Mouse (Mus musculus) small intestine, adult 2 months (tissue): Measurements from ENCODE around the gene Slc45a3. TPM values are rescaled to one million over a fixed set of nuclear protein-coding genes. Genes with fewer than 3 reads are reported as not detected.
A peak's percentile ranks its signal among the peaks of the same experiment; 100 is the strongest.

Experiments
- H3K27ac ChIP-seq: fragments of 200-500 bp; 2 replicates; pipeline ENCODE4 v1.5.1; 2012; ENCODE audit warnings: low read depth, low read length, control low read depth, inconsistent platforms; ENCODE audit not compliant: insufficient read depth
- H3K27me3 ChIP-seq: fragments of 200-500 bp; 2 replicates; pipeline ENCODE4 v1.6.1; 2012; ENCODE audit warnings: mild to moderate bottlenecking, moderate library complexity, low read length, inconsistent platforms; ENCODE audit not compliant: control insufficient read depth, insufficient read depth
- H3K36me3 ChIP-seq: fragments of 200-500 bp; 2 replicates; pipeline ENCODE4 v1.6.1; 2012; ENCODE audit warnings: mild to moderate bottlenecking, low read length, control low read depth, inconsistent platforms; ENCODE audit not compliant: control insufficient read depth, insufficient read depth
- H3K4me1 ChIP-seq: fragments of 200-500 bp; 2 replicates; pipeline ENCODE4 v1.6.1; 2012; ENCODE audit warnings: low read length, inconsistent platforms, mixed read lengths; ENCODE audit not compliant: control insufficient read depth, insufficient read depth, insufficient read length
- H3K4me3 ChIP-seq: fragments of 200-500 bp; 2 replicates; pipeline ENCODE4 v1.5.1; 2012; ENCODE audit warnings: low read depth, mild to moderate bottlenecking, control low read depth, inconsistent platforms, low read length, moderate library complexity
- CTCF ChIP-seq: fragments of 200-500 bp; IDR thresholded peaks from 2 replicates; pipeline ENCODE4 v1.5.1; 2012; ENCODE audit warnings: low read depth, mild to moderate bottlenecking, control low read depth, inconsistent platforms, low read length, moderate library complexity, mixed read lengths; ENCODE audit not compliant: insufficient replicate concordance, insufficient read length; ENCODE audit errors: extremely low read depth
- POLR2A ChIP-seq: fragments of 200-500 bp; IDR thresholded peaks from 2 replicates; pipeline ENCODE4 v1.6.1; 2012; ENCODE audit warnings: low read depth, mild to moderate bottlenecking, control low read depth, inconsistent platforms, low read length, moderate library complexity
- WGBS: fragments of 180-500 bp; shearing (Covaris S2); methylation state at CpG from one replicate; pipeline ENCODE4 v1.1.7; 2018; 5-methylcytosine and 5-hydroxymethylcytosine counted together
- polyA plus RNA-seq: library from polyadenylated mRNA; depleted of rRNA; stranded (reverse); fragments of >200 nt; gene quantifications from 2 replicates; pipeline ENCODE4 v1.2.3, GENCODE M21; 2012

Gene Slc45a3
- polyA plus RNA-seq, 1 experiment, result 2.1 TPM

DNA sequence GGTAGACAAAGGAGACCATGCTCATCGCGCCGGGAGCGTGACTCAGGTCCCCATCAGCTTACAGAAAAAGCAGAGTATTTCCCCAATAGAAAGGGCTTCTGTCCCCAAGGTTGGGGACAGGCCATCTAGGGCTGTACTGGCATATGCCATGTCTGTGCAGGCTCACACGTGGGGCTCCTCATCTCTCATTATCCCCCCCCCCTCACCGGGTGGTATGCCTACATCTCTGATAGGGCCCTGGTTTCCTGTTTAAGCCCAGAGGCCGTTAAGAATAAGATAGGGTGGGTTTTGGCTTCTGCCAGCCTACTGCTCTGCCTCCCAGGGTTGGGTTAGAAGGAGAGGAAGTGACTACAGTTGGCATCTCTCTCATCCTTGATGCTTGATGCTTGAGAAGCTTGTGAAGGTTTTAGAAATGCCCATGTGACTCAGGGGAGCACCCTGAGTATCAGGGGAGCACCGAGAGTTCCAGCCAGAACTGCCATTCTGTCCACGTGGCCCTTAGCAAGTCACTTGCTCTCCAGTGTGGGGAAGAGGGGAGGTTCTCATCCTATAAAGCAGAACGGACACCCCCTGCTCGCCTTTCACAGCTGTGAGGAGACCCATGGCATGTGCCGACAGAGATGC is 8.4 kb upstream of the Slc45a3 start:
- 78% methylated on average over 12 of the region's 12 CpGs for WGBS
- H3K27ac ChIP-seq, result no peak overlapping the region

GRCm38 (mm10) chr1:131955131-131955757 is 7.5 kb upstream of the Slc45a3 start:
- TF ChIP-seq POLR2A (no peak), CTCF (no peak)
- Histone ChIP-seq H3K4me3 (no peak overlapping the region), H3K27ac (no peak overlapping the region), H3K36me3 (no peaks in the 10 kb centered on the region), H3K4me1 (no peaks in the 10 kb centered on the region), H3K27me3 (no peaks in the 10 kb centered on the region)
- 25% methylated on average over 3 of the region's 3 CpGs for WGBS

More for the DNA sequence above, 8.4 kb upstream of the Slc45a3 start:
- TF ChIP-seq POLR2A (no peak), CTCF (no peak)
- no peak overlapping the region for H3K4me3 ChIP-seq
- H3K36me3 ChIP-seq, result no peaks in the 10 kb centered on the region
- H3K27me3 ChIP-seq, result no peaks in the 10 kb centered on the region
- no peaks in the 10 kb centered on the region for H3K4me1 ChIP-seq

GRCm38 (mm10) chr1:131957416-131957815 is 5.4 kb upstream of the Slc45a3 start:
- 60% methylated on average over 5 of the region's 5 CpGs for WGBS
- no peak overlapping the region for H3K27ac ChIP-seq
- no peak for TF ChIP-seq POLR2A
- no peak for TF ChIP-seq CTCF
- H3K4me3 ChIP-seq, result no peak overlapping the region
- no peaks in the 10 kb centered on the region for H3K36me3 ChIP-seq
- H3K27me3 ChIP-seq, result peaks cover 3% of the 10 kb centered on the region; the same call in 1 of the 2 replicates
- peaks cover 1% of the 10 kb centered on the region; the same call in 1 of the 2 replicates for H3K4me1 ChIP-seq

DNA sequence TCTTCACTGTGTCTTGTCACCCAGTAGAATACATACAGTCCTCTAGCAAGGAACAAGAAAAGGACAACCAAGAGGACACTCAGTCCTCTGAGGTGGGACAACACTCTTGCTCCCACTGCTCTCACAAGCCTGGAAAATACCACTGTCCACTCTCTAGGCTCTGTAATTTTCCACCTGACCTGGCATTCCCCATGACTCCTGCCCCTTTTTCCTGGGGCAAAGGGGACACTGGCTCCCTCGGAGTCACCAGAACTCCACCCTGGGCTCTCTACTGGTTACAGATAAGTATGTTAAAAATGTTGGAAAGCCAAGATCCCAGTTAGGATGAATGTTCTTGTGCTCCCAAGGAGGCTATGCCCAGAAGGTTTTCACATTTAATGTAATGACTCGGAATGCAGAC is 1.8 kb upstream of the Slc45a3 start:
- TF ChIP-seq POLR2A, result no peak
- TF ChIP-seq CTCF, result no peak
- H3K27me3 ChIP-seq, result peaks cover 21% of the 10 kb centered on the region
- no peak overlapping the region for H3K4me3 ChIP-seq
- H3K36me3 ChIP-seq, result no peaks in the 10 kb centered on the region
- H3K27ac ChIP-seq, result no peak overlapping the region
- 56% methylated on average over 2 of the region's 2 CpGs for WGBS
- H3K4me1 ChIP-seq, result peaks cover 8% of the 10 kb centered on the region

DNA sequence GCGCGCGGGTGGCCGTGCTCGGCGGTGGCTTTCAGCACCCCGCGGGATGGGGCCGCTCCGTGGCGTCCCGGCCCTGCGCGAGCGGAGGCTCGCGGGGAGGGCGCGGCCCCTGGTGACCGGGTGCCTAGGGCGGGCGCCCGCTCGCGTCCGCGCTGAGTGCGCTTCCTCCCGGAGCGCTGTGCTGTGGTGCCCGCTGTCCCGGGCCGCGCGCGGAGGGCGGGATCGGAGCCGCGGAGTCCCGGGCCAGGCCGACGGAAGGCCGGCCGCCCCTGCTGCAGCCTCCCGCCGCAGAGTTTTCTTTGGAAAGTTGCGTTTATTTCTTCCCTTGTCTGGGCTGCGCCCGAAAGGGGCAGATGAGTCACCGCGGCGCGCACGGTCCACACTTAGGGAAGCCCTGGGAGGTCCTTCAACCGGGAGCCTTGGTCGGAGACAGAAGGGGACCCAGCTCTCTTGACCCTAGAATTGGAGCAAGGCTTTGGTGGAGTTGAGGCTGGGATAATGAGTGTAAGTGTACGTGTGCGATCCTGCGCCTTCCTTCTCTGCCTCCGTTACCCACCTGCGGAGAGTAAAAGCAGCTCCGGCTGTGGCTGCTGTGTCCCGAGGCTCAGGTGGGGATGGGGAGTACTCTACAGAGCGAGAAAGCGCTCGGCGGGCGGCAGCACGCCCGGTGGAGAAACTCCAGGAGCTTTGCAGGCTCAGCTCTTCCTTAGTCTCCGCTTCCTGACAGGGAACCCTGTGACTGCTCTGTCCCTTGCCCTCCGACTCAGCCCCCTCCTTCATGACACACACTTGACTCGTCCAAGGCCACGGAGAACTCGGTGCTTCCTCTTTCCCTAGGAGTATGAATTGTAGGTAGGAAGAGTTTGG is 551 bp downstream of the Slc45a3 start:
- H3K4me1 ChIP-seq, result peaks cover 12% of the 10 kb centered on the region
- H3K36me3 ChIP-seq, result no peaks in the 10 kb centered on the region
- no peak for TF ChIP-seq POLR2A
- TF ChIP-seq CTCF, result no peak
- 2% methylated on average over 76 of the region's 76 CpGs for WGBS
- H3K27ac ChIP-seq, result no peak overlapping the region
- H3K27me3 ChIP-seq, result peaks cover 21% of the 10 kb centered on the region
- H3K4me3 ChIP-seq, result peak overlapping the region; percentile 76

- Histone ChIP-seq H3K27ac (no peak overlapping the region), H3K4me1 (peaks cover 12% of the 10 kb centered on the region), H3K4me3 (no peak overlapping the region), H3K36me3 (no peaks in the 10 kb centered on the region), H3K27me3 (peaks cover 21% of the 10 kb centered on the region)
- TF ChIP-seq POLR2A (no peak), CTCF (no peak)
- WGBS, result 71% methylated on average over 5 of the region's 5 CpGs
Observed at GRCm38 (mm10) chr1:131964100-131964499, 1.3 kb downstream of the Slc45a3 start.

DNA sequence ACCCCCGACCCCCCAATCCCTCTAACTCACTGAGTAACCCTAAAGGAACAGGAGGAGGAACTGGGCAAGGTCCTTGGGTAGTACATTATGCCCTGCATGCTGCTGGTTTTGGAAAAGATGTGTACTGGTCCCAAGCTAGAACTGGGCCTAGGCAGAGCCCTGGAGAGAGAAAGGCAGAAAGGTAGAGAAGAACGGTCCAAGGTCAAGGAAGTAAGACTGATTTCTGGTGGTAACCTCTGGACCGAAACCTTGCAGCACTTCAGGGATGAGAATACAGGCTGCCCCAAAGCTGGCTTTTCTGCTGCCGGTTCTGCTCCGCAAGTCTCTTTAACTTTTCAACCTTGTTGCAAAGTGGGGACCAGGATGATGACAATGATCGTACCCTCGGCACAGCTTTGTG is 1.8 kb downstream of the Slc45a3 start:
- Histone ChIP-seq H3K27me3 (peaks cover 21% of the 10 kb centered on the region), H3K4me1 (peaks cover 12% of the 10 kb centered on the region), H3K4me3 (no peak overlapping the region), H3K36me3 (no peaks in the 10 kb centered on the region), H3K27ac (no peak overlapping the region)
- WGBS, result 85% methylated on average over 7 of the region's 7 CpGs
- no peak for TF ChIP-seq POLR2A
- no peak for TF ChIP-seq CTCF
